Mouse (Mus musculus): ENCODE results near the gene Pex11a.

- TF ChIP-seq CTCF (IDR thresholded peaks at IDR 0.05) (no peak), EP300 (IDR thresholded peaks at IDR 0.05) (no peak)
These were observed 18.4 kb upstream of the Pex11a start for GRCm38 (mm10) chr7:79761124-79761876.

Data from lung, postnatal 0 days (tissue).